Mouse (Mus musculus) lung, postnatal 25 days (tissue): ENCODE measurements around the gene Hsd3b4.
"Not testable (repeated sequence)": the region's sequence is repeated elsewhere in the genome, so short reads cannot be mapped to it uniquely, and the experiment has no call there.

Experiments used
- DNase-seq: peaks from one replicate; pipeline ENCODE4 v3.0.0; 2022; ENCODE audit warnings: low spot score

Hsd3b4 gene

GRCm38 (mm10) chr3:98510414-98510813 lies at the start of gene Hsd3b4:
Hsd3b4 (minus strand) TSS chr3:98510514.
- DNase-seq, result not testable (repeated sequence)

- DNase-seq, result not testable (repeated sequence)
Measured at GRCm38 (mm10) chr3:98550832-98551231, 40.5 kb upstream of the Hsd3b4 start.

- DNase-seq, result not testable (repeated sequence)
Measured at GRCm38 (mm10) chr3:98550215-98550614, 39.9 kb upstream of the Hsd3b4 start.

GRCm38 (mm10) chr3:98548495-98548894 lies 38.2 kb upstream of the Hsd3b4 start:
- DNase-seq, result not testable (repeated sequence)

GRCm38 (mm10) chr3:98547641-98548040 lies 37.3 kb upstream of the Hsd3b4 start:
- not testable (repeated sequence) for DNase-seq

- DNase-seq, result not testable (repeated sequence)
Measured at GRCm38 (mm10) chr3:98524978-98525377, 14.7 kb upstream of the Hsd3b4 start.

GRCm38 (mm10) chr3:98524552-98524951 lies 14.2 kb upstream of the Hsd3b4 start:
- DNase-seq, result not testable (repeated sequence)

GRCm38 (mm10) chr3:98522779-98523178 lies 12.5 kb upstream of the Hsd3b4 start:
- DNase-seq, result not testable (repeated sequence)

GRCm38 (mm10) chr3:98507229-98507628 lies 3.1 kb downstream of the Hsd3b4 start:
- DNase-seq, result not testable (repeated sequence)

- DNase-seq, result not testable (repeated sequence)
Measured at GRCm38 (mm10) chr3:98497401-98497800, 12.9 kb downstream of the Hsd3b4 start.

GRCm38 (mm10) chr3:98496762-98497161 lies 13.6 kb downstream of the Hsd3b4 start:
- not testable (repeated sequence) for DNase-seq

- DNase-seq, result not testable (repeated sequence)
Measured at GRCm38 (mm10) chr3:98495055-98495454, 15.3 kb downstream of the Hsd3b4 start.

GRCm38 (mm10) chr3:98494184-98494583 lies 16.1 kb downstream of the Hsd3b4 start:
- not testable (repeated sequence) for DNase-seq

GRCm38 (mm10) chr3:98471499-98471898 lies 38.8 kb downstream of the Hsd3b4 start:
- not testable (repeated sequence) for DNase-seq

- not testable (repeated sequence) for DNase-seq
Measured at GRCm38 (mm10) chr3:98471057-98471456, 39.3 kb downstream of the Hsd3b4 start.

- not testable (repeated sequence) for DNase-seq
Measured at GRCm38 (mm10) chr3:98469323-98469722, 41.0 kb downstream of the Hsd3b4 start.

- not testable (repeated sequence) for DNase-seq
Measured at GRCm38 (mm10) chr3:98457026-98457425, 53.3 kb downstream of the Hsd3b4 start, which contains the start of gene Gm4450. Gm4450 (minus strand) TSS chr3:98457126.

GRCm38 (mm10) chr3:98453786-98454185 lies 56.5 kb downstream of the Hsd3b4 start:
- not testable (repeated sequence) for DNase-seq
